Mouse (Mus musculus) left cerebral cortex, adult 8-10 months (tissue): ENCODE data around the gene Smim17. TPM values are rescaled to one million over a fixed set of nuclear protein-coding genes. Genes with fewer than 3 reads are reported as not detected.
"Not testable (repeated sequence)": the region's sequence is repeated elsewhere in the genome, so short reads cannot be mapped to it uniquely, and the experiment has no call there.

Experiments
- DNase-seq, 2 experiments: peaks; one replicate each; pipeline ENCODE4 v3.0.0; 2022; ENCODE audit warnings: low spot score in 2 of 2
- total RNA-seq, 4 experiments: library from RNA; stranded (reverse); gene quantifications; 2 replicates each; pipeline ENCODE4 v1.2.4; 2022

Gene Smim17
- total RNA-seq, 4 experiments from 2014 or later = 16.9 to 20.0 (median 18.4) TPM

DNA sequence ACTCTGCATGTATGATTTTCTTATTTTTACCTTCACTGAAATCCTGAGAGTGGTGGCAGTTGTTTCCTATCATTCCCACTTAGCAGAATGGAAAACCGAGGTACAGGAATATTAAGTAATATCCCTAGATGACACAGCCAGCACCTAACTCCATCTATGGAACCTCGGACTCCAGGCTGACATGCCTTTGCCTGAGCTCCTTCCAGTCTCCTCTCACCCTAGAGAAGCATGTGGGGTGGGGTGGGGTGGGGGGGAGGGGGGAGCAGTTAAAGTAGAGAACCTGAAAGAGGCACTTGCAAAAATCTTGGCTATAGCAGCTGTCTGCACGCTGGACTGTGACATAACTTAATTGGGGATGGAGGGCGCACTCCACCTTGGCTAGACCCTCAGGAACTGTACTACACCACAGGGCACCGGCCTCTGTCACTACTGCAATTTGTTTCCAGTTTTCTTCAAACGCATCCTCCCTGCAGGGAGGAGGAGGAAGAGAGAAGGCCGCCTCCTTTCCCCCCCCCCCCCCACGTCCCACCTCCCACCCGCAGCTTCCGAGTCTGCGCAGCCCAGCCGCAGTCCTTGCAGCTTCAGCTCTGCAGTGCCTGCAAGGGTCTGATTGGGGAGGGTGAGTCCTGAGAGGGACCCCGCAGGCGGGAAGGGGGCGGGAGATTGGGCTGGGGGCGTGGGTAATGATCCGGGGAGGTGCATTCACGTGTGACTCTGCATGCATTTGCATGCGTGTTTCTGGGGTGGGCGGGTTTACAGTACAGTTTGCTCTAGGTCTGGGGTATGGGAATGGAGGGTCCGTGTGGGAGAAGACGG, 16.3 kb downstream of the Smim17 start:
- no peak for DNase-seq

DNA sequence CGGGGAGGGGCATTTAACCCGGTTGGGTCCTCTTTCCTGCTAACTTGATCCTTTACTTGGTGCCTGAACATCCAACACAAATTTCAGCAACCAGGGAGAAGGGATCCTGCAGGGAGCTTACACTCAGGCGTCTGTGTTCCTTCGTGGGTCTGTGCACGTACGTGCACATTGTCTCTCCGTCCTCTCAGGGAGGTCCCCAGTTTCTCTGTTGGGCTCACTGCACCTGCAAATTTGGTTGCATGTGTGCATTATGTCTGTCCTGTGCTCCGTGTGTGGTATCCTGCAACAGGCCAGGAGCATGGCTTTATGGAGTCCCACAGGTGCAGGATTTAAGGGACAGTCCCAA, 16.9 kb downstream of the Smim17 start:
- no peak for DNase-seq

DNA sequence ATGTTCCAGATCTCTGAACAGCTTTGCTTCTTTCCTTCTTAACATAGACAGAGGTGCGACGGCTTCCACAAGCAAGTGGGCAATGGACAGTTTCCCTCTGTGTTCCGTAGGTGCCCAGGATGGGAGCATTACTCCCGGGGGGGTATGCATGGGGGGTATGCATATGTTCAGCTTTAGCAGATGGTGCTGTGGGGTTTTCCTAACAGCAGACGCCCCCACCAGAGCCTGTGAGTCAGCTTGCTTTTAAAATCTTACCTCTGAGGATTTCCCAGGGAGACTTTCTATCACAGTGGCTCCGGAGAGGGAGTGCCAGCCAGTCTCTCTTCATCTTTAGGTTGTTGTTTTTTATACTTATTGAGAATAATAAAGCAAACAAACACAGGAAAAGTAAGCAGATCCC, 21.4 kb downstream of the Smim17 start:
- DNase-seq = peak in 1 of 2 experiments; percentile 66

DNA sequence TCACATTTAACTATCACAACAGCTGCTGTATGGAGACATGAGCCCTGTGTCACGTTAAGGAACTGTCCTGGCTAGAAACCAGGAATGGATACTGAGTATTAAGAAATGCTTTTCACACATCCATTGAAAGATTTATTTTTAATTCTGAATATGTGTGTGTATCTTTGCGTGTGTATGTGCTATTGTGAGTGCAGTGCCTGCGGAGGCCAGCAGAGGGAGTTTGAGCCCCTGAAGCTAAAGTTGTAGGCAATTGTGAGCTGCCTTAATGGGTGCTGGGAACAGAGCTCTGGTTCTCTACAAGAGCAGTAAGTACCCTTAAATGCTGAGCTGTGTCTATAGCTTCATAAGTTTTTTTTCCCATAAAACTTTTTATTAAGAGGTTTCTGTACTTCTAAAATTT, 30.9 kb downstream of the Smim17 start:
- DNase-seq = no peak

DNA sequence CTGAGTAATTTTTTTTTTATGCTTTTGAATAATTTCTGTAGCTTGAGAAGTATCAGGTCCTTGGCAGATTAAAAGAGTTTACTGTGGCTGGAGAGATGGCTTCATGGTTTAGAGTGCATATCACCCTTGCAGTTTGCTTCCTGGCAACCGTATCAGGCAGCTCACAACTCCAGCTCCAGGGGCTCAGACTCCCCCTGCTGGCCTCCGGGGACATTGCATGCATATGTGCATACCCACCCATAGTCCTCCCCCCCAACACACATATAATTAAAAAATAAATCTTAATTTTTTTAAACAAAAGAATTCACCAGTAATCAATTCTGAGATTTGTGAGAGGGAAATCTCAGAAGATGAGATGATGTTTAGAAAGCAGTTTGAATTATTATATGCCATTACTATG, 31.8 kb downstream of the Smim17 start:
- no peak for DNase-seq

DNA sequence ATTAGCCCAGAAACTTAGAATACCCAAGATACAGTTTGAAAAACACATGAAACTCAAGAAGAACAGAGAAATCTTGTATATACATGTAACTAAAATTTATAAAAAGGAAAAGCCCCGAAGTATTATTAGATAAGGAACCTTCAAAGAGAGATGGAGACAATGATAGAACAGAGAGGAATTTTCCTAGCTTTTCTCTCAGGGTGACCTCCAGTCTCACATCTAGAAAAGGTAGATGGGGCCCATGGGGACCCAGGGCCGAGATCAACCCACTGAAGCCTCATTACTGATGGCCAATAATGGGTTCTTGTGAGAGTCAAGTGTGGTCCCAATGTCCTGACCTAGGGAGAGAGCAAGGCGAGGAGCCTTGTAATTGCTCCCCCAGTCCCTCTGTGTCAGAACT, 39.9 kb downstream of the Smim17 start, which contains the start of gene Olfr1344:
Gene Olfr1344 (plus strand): TSS at position 301 of the 400 bp plus-strand sequence.
- DNase-seq = no peak

DNA sequence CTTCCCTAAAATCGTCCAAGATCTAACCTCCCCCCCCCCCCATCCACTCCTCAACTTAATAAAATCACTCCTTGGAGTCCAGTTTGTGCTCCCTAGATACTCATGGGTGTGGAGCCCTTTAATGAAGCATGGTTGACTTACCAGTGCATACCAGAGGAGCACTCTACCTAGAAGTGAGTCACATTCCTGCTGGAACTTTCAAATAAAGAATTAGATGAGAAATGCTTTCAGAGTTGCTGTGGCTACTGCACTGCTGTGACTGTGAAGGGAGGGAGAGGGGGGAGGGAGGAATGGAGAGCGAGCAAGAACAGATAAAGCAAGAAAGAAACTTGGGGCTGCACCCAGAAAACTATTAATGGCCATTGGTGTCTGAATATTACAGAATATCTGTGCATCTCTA, 42.7 kb downstream of the Smim17 start:
- no peak for DNase-seq

DNA sequence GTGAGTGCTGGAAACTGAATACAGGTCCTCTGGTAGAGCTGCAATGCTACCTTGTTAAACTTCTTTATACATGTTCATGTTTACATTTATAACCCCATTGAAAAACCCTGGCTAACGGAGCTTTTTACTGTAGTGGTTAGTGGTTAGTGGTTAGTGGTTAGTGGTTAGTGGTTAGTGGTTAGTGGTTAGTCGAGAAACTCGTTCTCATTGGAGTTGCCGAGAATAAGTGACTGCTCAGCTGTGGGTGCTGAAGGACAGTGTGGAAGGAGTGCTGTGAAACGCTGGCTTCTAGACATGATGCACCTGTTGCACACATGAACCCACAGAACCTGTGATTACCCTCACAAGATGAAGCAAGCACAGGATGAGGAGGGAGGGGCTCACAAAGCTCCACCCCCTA, 49.3 kb downstream of the Smim17 start:
- no peak for DNase-seq

DNA sequence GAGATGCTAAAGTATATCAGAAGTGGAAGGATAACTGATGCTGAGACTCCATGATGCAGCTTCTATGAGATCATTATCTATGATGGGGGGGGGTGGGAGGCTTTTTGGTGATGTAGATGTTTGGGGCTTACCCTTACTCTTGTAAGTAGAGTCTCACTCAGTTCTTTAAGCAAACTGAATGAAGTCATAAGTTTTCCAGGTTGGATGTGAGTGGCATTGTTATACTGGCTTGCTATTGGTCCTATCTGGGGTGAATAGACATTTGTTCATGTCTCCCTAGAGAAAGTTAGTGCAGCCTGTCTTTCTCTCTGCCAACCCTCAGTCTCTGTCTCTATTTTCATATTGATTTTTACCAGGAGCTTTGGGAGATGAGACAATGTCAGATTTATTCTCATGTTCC, 57.4 kb downstream of the Smim17 start, which contains the start of gene Olfr1336:
Gene Olfr1336 (plus strand): TSS at position 301 of the 400 bp plus-strand sequence.
- no peak for DNase-seq

DNA sequence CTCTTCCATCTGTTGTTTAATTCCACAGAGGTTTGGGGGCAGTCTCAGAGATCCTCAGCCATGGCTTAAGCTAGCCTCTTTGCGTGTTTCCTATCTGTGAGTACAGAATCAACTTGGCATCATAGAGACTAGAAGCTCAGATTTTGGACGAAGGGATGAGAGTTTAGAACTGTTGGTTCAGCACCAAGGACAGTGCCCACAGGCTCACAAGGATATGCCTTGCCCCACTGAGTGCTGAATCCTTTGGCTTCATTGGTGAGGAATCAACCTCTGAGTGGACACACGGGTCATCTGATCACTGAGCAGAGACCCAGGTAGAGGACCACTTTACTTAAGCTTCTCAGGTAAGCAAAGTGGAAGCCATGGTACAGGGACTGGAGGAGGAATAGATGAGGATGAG, 57.9 kb downstream of the Smim17 start:
- DNase-seq = no peak

DNA sequence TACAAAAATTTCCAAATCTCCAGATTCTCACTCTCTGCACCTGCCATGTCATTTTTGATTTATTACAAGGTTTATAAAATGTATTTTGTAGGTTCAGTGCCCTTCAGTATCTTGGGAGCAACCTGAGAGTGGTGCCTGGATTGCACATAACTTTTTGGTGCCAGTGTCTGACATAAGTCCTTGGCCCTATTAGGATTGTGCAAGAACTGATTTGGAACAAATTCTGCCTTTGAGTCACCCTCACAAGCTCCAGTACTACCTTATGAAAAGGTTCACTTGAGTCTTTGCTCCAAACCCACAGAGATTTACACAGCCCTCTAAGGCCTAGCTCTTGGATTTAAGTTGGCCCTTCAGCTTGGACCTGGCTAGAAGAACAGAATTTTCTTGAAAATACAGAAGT, 68.4 kb downstream of the Smim17 start, which contains the start of gene Olfr1346:
Gene Olfr1346 (plus strand): TSS at position 151 of the 400 bp plus-strand sequence.
- no peak for DNase-seq

DNA sequence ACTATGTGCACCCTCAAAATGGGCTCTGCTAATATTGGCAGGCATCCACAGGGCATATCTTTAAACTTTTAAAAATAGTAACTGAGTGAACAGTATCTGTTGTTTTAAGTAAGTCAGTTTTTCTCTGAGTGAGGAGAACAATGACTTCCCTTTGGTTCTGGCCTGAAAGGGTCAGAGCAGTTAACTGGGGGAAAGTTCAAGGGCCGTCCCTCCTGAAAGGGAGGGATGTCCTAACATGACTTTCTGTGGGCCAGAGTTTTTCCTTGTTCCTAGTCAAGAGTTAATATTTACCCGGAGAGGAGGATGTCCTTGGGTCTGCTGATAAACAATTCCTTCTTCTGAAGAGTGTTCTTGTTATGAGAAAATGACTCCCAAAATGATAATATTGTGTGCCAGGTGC, 79.1 kb downstream of the Smim17 start:
- DNase-seq = not testable (repeated sequence)

Other genes starting within 250 kb of the Smim17 start
- 10 to 100 TPM; 29.2 to 35.3 (median 32.1) TPM for gene Zfp787, start 242.7 kb upstream of the Smim17 start, total RNA-seq
- 10 to 100 TPM; 43.8 to 54.2 (median 49.5) TPM for gene Zfp444, start 226.5 kb upstream of the Smim17 start, total RNA-seq
- gene Galp, start 201.6 kb upstream of the Smim17 start, total RNA-seq = not detected
- not detected for gene Zscan5b, start 176.4 kb upstream of the Smim17 start, total RNA-seq
- gene Epp13, start 146.0 kb upstream of the Smim17 start, total RNA-seq = not detected
- 10 to 100 TPM; 10.8 to 16.0 (median 12.8) TPM for gene Zfp667, start 112.1 kb upstream of the Smim17 start, total RNA-seq
- 10 to 100 TPM in 1 of 4 experiments, 1 to 10 TPM in 3; 9.3 to 10.0 (median 9.6) TPM for gene Zfp583, start 67.4 kb upstream of the Smim17 start, total RNA-seq
- gene Gm3854, start 55.0 kb upstream of the Smim17 start, total RNA-seq = 1 to 10 TPM; 5.0 to 6.8 (median 5.9) TPM
- gene Zfp78, start 35.4 kb upstream of the Smim17 start, total RNA-seq = 1 to 10 TPM; 3.6 to 9.3 (median 6.7) TPM
- 10 to 100 TPM in 1 of 4 experiments, 1 to 10 TPM in 3; 7.0 to 11.6 (median 9.3) TPM for gene Zfp28, start 15.4 kb upstream of the Smim17 start, total RNA-seq
- under 1 TPM; 0.20 to 0.46 (median 0.31) TPM for gene Gm20715, start 11.6 kb downstream of the Smim17 start, total RNA-seq
- gene Olfr1344, start 40.0 kb downstream of the Smim17 start, total RNA-seq = 1 to 10 TPM; 1.2 to 3.7 (median 2.0) TPM
- gene Olfr1336, start 57.5 kb downstream of the Smim17 start, total RNA-seq = under 1 TPM in 2 of 4 experiments, not detected in 2; 0.09 to 0.15 TPM
- not detected for gene Olfr1346, start 68.4 kb downstream of the Smim17 start, total RNA-seq
- not detected for gene Olfr5, start 88.2 kb downstream of the Smim17 start, total RNA-seq
- not detected for gene Olfr1347, start 101.0 kb downstream of the Smim17 start, total RNA-seq
- not detected for gene Olfr1348, start 110.0 kb downstream of the Smim17 start, total RNA-seq
- gene Olfr1349, start 124.2 kb downstream of the Smim17 start, total RNA-seq = not detected
- gene Olfr1350, start 166.1 kb downstream of the Smim17 start, total RNA-seq = not detected